Mouse (Mus musculus): ENCODE measurements around the gene Rnf126. TPM values are rescaled to one million over a fixed set of nuclear protein-coding genes. Genes with fewer than 3 reads are reported as not detected.

The Rnf126 gene
- polyA plus RNA-seq, 1 experiment from 2014 or later, result 65.1 TPM

- DNase-seq (ENCODE audit: low spot score) (no peak), ATAC-seq (replicated peaks; ENCODE audit: insufficient number of reproducible peaks, low FRiP score, low TSS enrichment, low read depth) (no peak)
- H3K27me3 ChIP-seq (ENCODE audit: control insufficient read depth, insufficient read depth, low read length), result no peaks in the 10 kb centered on the region
- no peaks in the 10 kb centered on the region for H3K9me3 ChIP-seq (replicated peaks; ENCODE audit: control insufficient read depth, low read length)
- H3K36me3 ChIP-seq (replicated peaks; ENCODE audit: control insufficient read depth, insufficient read depth, low read depth, low read length), result peaks cover 4% of the 10 kb centered on the region
- H3K4me2 ChIP-seq (ENCODE audit: low read depth, low read length), result no peak overlapping the region
- H3K27ac ChIP-seq (replicated peaks; ENCODE audit: low read depth, low read length), result no peak overlapping the region
- no peak overlapping the region for H3K9ac ChIP-seq (replicated peaks; ENCODE audit: low read length)
- H3K4me1 ChIP-seq (ENCODE audit: control insufficient read depth, insufficient read depth, low read length), result peaks cover 19% of the 10 kb centered on the region
- WGBS, result 92% methylated on average over 9 of the region's 9 CpGs
- no peak overlapping the region for H3K4me3 ChIP-seq (ENCODE audit: low read depth, low read length)
These were observed 39.6 kb upstream of the Rnf126 start for GRCm38 (mm10) chr10:79806331-79806730.

GRCm38 (mm10) chr10:79805636-79806035 is 38.9 kb upstream of the Rnf126 start:
- peaks cover 19% of the 10 kb centered on the region for H3K4me1 ChIP-seq (ENCODE audit: control insufficient read depth, insufficient read depth, low read length)
- H3K4me2 ChIP-seq (ENCODE audit: low read depth, low read length), result no peak overlapping the region

GRCm38 (mm10) chr10:79803716-79804323 is 37.1 kb upstream of the Rnf126 start:
- H3K27ac ChIP-seq (replicated peaks; ENCODE audit: low read depth, low read length), result peak overlapping the region; percentile 75
- peak; percentile 86 for DNase-seq (ENCODE audit: low spot score)

More at GRCm38 (mm10) chr10:79805636-79806035, 38.9 kb upstream of the Rnf126 start:
- no peak for ATAC-seq (replicated peaks; ENCODE audit: insufficient number of reproducible peaks, low FRiP score, low TSS enrichment, low read depth)
- Histone ChIP-seq H3K9me3 (replicated peaks; ENCODE audit: control insufficient read depth, low read length) (no peaks in the 10 kb centered on the region), H3K9ac (replicated peaks; ENCODE audit: low read length) (no peak overlapping the region), H3K27ac (replicated peaks; ENCODE audit: low read depth, low read length) (no peak overlapping the region), H3K27me3 (ENCODE audit: control insufficient read depth, insufficient read depth, low read length) (no peaks in the 10 kb centered on the region), H3K4me3 (ENCODE audit: low read depth, low read length) (no peak overlapping the region), H3K36me3 (replicated peaks; ENCODE audit: control insufficient read depth, insufficient read depth, low read depth, low read length) (peaks cover 3% of the 10 kb centered on the region)
- WGBS, result 62% methylated on average over 11 of the region's 11 CpGs
- DNase-seq (ENCODE audit: low spot score), result no peak

GRCm38 (mm10) chr10:79802331-79802971 is 35.7 kb upstream of the Rnf126 start:
- Histone ChIP-seq H3K27ac (replicated peaks; ENCODE audit: low read depth, low read length) (peak overlapping the region; percentile 75), H3K27me3 (ENCODE audit: control insufficient read depth, insufficient read depth, low read length) (no peaks in the 10 kb centered on the region), H3K36me3 (replicated peaks; ENCODE audit: control insufficient read depth, insufficient read depth, low read depth, low read length) (no peaks in the 10 kb centered on the region), H3K9ac (replicated peaks; ENCODE audit: low read length) (no peak overlapping the region), H3K4me3 (ENCODE audit: low read depth, low read length) (no peak overlapping the region), H3K4me1 (ENCODE audit: control insufficient read depth, insufficient read depth, low read length) (peaks cover 19% of the 10 kb centered on the region), H3K4me2 (ENCODE audit: low read depth, low read length) (no peak overlapping the region), H3K9me3 (replicated peaks; ENCODE audit: control insufficient read depth, low read length) (no peaks in the 10 kb centered on the region)
- no peak for DNase-seq (ENCODE audit: low spot score)
- ATAC-seq (replicated peaks; ENCODE audit: insufficient number of reproducible peaks, low FRiP score, low TSS enrichment, low read depth), result no peak
- WGBS, result 37% methylated on average over 11 of the region's 11 CpGs

More at GRCm38 (mm10) chr10:79803716-79804323, 37.1 kb upstream of the Rnf126 start:
- H3K36me3 ChIP-seq (replicated peaks; ENCODE audit: control insufficient read depth, insufficient read depth, low read depth, low read length), result no peaks in the 10 kb centered on the region
- peak overlapping the region; percentile 13 for H3K4me3 ChIP-seq (ENCODE audit: low read depth, low read length)
- ATAC-seq (replicated peaks; ENCODE audit: insufficient number of reproducible peaks, low FRiP score, low TSS enrichment, low read depth), result peak; percentile 90
- H3K4me1 ChIP-seq (ENCODE audit: control insufficient read depth, insufficient read depth, low read length), result peaks cover 19% of the 10 kb centered on the region
- peak overlapping the region; percentile 37 for H3K9ac ChIP-seq (replicated peaks; ENCODE audit: low read length)
- WGBS, result 6% methylated on average over 29 of the region's 29 CpGs
- H3K27me3 ChIP-seq (ENCODE audit: control insufficient read depth, insufficient read depth, low read length), result no peaks in the 10 kb centered on the region
- H3K9me3 ChIP-seq (replicated peaks; ENCODE audit: control insufficient read depth, low read length), result no peaks in the 10 kb centered on the region
- peak overlapping the region; percentile 45 for H3K4me2 ChIP-seq (ENCODE audit: low read depth, low read length)

- DNase-seq (ENCODE audit: low spot score), result no peak
These were observed 35.1 kb upstream of the Rnf126 start for GRCm38 (mm10) chr10:79801837-79802236.

GRCm38 (mm10) chr10:79800508-79800907 is 33.8 kb upstream of the Rnf126 start:
- Histone ChIP-seq H3K9me3 (replicated peaks; ENCODE audit: control insufficient read depth, low read length) (no peaks in the 10 kb centered on the region), H3K36me3 (replicated peaks; ENCODE audit: control insufficient read depth, insufficient read depth, low read depth, low read length) (no peaks in the 10 kb centered on the region), H3K4me2 (ENCODE audit: low read depth, low read length) (no peak overlapping the region), H3K27me3 (ENCODE audit: control insufficient read depth, insufficient read depth, low read length) (no peaks in the 10 kb centered on the region), H3K9ac (replicated peaks; ENCODE audit: low read length) (no peak overlapping the region), H3K4me1 (ENCODE audit: control insufficient read depth, insufficient read depth, low read length) (peaks cover 23% of the 10 kb centered on the region), H3K4me3 (ENCODE audit: low read depth, low read length) (no peak overlapping the region), H3K27ac (replicated peaks; ENCODE audit: low read depth, low read length) (no peak overlapping the region)
- WGBS, result 86% methylated on average over 11 of the region's 11 CpGs
- DNase-seq (ENCODE audit: low spot score), result no peak
- no peak for ATAC-seq (replicated peaks; ENCODE audit: insufficient number of reproducible peaks, low FRiP score, low TSS enrichment, low read depth)

More at GRCm38 (mm10) chr10:79801837-79802236, 35.1 kb upstream of the Rnf126 start:
- Histone ChIP-seq H3K27ac (replicated peaks; ENCODE audit: low read depth, low read length) (peak overlapping the region; percentile 47; the same call in 1 of the 2 replicates), H3K4me3 (ENCODE audit: low read depth, low read length) (no peak overlapping the region), H3K36me3 (replicated peaks; ENCODE audit: control insufficient read depth, insufficient read depth, low read depth, low read length) (no peaks in the 10 kb centered on the region), H3K9ac (replicated peaks; ENCODE audit: low read length) (no peak overlapping the region), H3K4me1 (ENCODE audit: control insufficient read depth, insufficient read depth, low read length) (peaks cover 23% of the 10 kb centered on the region), H3K27me3 (ENCODE audit: control insufficient read depth, insufficient read depth, low read length) (no peaks in the 10 kb centered on the region), H3K4me2 (ENCODE audit: low read depth, low read length) (no peak overlapping the region), H3K9me3 (replicated peaks; ENCODE audit: control insufficient read depth, low read length) (no peaks in the 10 kb centered on the region)
- WGBS, result 23% methylated on average over 3 of the region's 3 CpGs
- ATAC-seq (replicated peaks; ENCODE audit: insufficient number of reproducible peaks, low FRiP score, low TSS enrichment, low read depth), result no peak

- H3K27ac ChIP-seq (replicated peaks; ENCODE audit: low read depth, low read length), result no peak overlapping the region
These were observed 31.7 kb upstream of the Rnf126 start for GRCm38 (mm10) chr10:79798289-79798928.

GRCm38 (mm10) chr10:79797326-79797725 is 30.6 kb upstream of the Rnf126 start:
- Histone ChIP-seq H3K4me1 (ENCODE audit: control insufficient read depth, insufficient read depth, low read length) (peaks cover 12% of the 10 kb centered on the region), H3K9ac (replicated peaks; ENCODE audit: low read length) (no peak overlapping the region), H3K4me3 (ENCODE audit: low read depth, low read length) (no peak overlapping the region), H3K4me2 (ENCODE audit: low read depth, low read length) (peak overlapping the region; percentile 13; the same call in 1 of the 2 replicates), H3K27ac (replicated peaks; ENCODE audit: low read depth, low read length) (no peak overlapping the region), H3K9me3 (replicated peaks; ENCODE audit: control insufficient read depth, low read length) (no peaks in the 10 kb centered on the region), H3K27me3 (ENCODE audit: control insufficient read depth, insufficient read depth, low read length) (no peaks in the 10 kb centered on the region), H3K36me3 (replicated peaks; ENCODE audit: control insufficient read depth, insufficient read depth, low read depth, low read length) (no peaks in the 10 kb centered on the region)
- ATAC-seq (replicated peaks; ENCODE audit: insufficient number of reproducible peaks, low FRiP score, low TSS enrichment, low read depth), result no peak
- no peak for DNase-seq (ENCODE audit: low spot score)
- 45% methylated on average over 15 of the region's 15 CpGs for WGBS

More at GRCm38 (mm10) chr10:79798289-79798928, 31.7 kb upstream of the Rnf126 start:
- no peak for ATAC-seq (replicated peaks; ENCODE audit: insufficient number of reproducible peaks, low FRiP score, low TSS enrichment, low read depth)
- H3K27me3 ChIP-seq (ENCODE audit: control insufficient read depth, insufficient read depth, low read length), result no peaks in the 10 kb centered on the region
- H3K4me1 ChIP-seq (ENCODE audit: control insufficient read depth, insufficient read depth, low read length), result peaks cover 19% of the 10 kb centered on the region
- H3K4me2 ChIP-seq (ENCODE audit: low read depth, low read length), result no peak overlapping the region
- no peak for DNase-seq (ENCODE audit: low spot score)
- WGBS, result 88% methylated on average over 12 of the region's 12 CpGs
- H3K9me3 ChIP-seq (replicated peaks; ENCODE audit: control insufficient read depth, low read length), result no peaks in the 10 kb centered on the region
- no peak overlapping the region for H3K4me3 ChIP-seq (ENCODE audit: low read depth, low read length)
- no peaks in the 10 kb centered on the region for H3K36me3 ChIP-seq (replicated peaks; ENCODE audit: control insufficient read depth, insufficient read depth, low read depth, low read length)
- no peak overlapping the region for H3K9ac ChIP-seq (replicated peaks; ENCODE audit: low read length)

All from embryonic facial prominence, embryonic 11.5 days (tissue).